Mouse (Mus musculus): Measurements from ENCODE around the gene Dnajc11.

DNA sequence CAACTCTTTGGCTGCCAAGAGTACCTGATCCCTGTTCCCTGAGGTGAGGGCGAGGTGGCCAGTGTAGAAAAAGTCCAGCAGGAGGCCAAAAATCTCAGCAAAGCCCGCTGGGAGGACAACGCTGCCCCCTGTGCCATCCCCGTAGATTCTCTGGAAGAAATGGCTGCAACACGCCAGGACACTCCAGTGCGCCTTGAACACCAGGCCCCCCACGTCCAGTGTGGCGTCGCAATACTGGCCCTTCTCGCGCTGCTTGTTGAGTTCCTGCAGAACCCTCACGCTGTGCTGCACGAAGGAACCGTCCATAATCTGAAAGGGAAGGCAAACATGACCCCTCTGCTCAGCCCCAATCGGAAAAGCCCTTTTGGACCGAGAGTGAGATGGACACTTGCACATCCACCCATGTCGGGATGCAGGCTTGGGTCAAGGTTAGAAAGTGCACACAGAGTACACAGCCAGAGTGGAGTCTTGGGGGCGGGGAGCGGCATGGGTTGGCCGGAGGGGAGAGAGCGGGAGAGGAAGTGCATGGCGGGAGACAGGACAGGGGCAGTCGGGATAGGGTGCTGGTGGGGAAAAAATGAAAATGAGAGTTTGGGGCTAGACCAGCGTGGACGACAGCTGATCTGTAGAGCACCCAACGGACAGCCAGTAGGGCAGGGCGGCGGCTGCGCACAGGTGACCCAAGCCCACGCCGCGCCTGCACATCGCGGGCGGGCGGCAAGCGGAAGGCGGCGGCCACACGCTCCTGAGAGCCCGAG lies 93.4 kb downstream of the Dnajc11 start:
- TF ChIP-seq CTCF (IDR thresholded peaks at IDR 0.05; ENCODE audit: extremely low read depth, insufficient read depth, low read length) (no peak), POLR2A (IDR thresholded peaks at IDR 0.05; ENCODE audit: extremely low read depth, insufficient read depth, low read length) (no peak)

Data from cortical plate, adult 2 months (tissue).